Mouse (Mus musculus) forebrain, embryonic 13.5 days (tissue): ENCODE results near the gene Ccnq. TPM values are rescaled to one million over a fixed set of nuclear protein-coding genes. Genes with fewer than 3 reads are reported as not detected.
A peak's percentile ranks its signal among the peaks of the same experiment; 100 is the strongest.
"Not testable (repeated sequence)": the region's sequence is repeated elsewhere in the genome, so short reads cannot be mapped to it uniquely, and the experiment has no call there.

ENCODE experiments used
- ATAC-seq: fragments of 200-750 bp; cut with Nextera tagmentation; 2 replicates; pipeline ENCODE4 v1.8.0; 2017
- H3K27ac ChIP-seq: fragments of 300-500 bp; sonication (generic); 2 replicates; pipeline ENCODE4 v1.5.1; 2015; ENCODE audit warnings: inconsistent platforms, mild to moderate bottlenecking, moderate library complexity
- H3K27me3 ChIP-seq: fragments of 300-500 bp; sonication (generic); 2 replicates; pipeline ENCODE4 v1.6.1; 2015; ENCODE audit warnings: mild to moderate bottlenecking, inconsistent platforms
- H3K36me3 ChIP-seq: fragments of 300-500 bp; sonication (generic); 2 replicates; pipeline ENCODE4 v1.6.1; 2015; ENCODE audit warnings: mild to moderate bottlenecking, inconsistent platforms; ENCODE audit not compliant: poor library complexity, severe bottlenecking
- H3K4me1 ChIP-seq: fragments of 300-500 bp; sonication (generic); 2 replicates; pipeline ENCODE4 v1.6.1; 2015; ENCODE audit warnings: inconsistent platforms
- H3K4me2 ChIP-seq: fragments of 300-500 bp; sonication (generic); 2 replicates; pipeline ENCODE4 v1.6.1; 2015; ENCODE audit warnings: inconsistent platforms, mild to moderate bottlenecking, moderate library complexity
- H3K4me3 ChIP-seq: fragments of 300-500 bp; sonication (generic); 2 replicates; pipeline ENCODE4 v1.5.1; 2015; ENCODE audit warnings: mild to moderate bottlenecking, inconsistent platforms
- H3K9ac ChIP-seq: fragments of 300-500 bp; sonication (generic); 2 replicates; pipeline ENCODE4 v1.6.1; 2015; ENCODE audit warnings: mild to moderate bottlenecking, inconsistent platforms
- H3K9me3 ChIP-seq: fragments of 300-500 bp; sonication (generic); replicated peaks from 2 replicates; pipeline ENCODE4 v1.6.1; 2016; ENCODE audit warnings: inconsistent platforms
- WGBS: fragments of 180-500 bp; shearing (Covaris S2); methylation state at CpG from one replicate; pipeline ENCODE4 v1.1.7; 2015; 5-methylcytosine and 5-hydroxymethylcytosine counted together
- polyA plus RNA-seq: library from polyadenylated mRNA; unstranded; fragments of >200 nt; fragmentation: Nextera tagmentation; extraction: Ambion mirVana; gene quantifications from 2 replicates; pipeline ENCODE4 v1.2.1, GENCODE M21; 2015

Ccnq gene
- polyA plus RNA-seq, 1 experiment from 2014 or later = 39.8 TPM

DNA sequence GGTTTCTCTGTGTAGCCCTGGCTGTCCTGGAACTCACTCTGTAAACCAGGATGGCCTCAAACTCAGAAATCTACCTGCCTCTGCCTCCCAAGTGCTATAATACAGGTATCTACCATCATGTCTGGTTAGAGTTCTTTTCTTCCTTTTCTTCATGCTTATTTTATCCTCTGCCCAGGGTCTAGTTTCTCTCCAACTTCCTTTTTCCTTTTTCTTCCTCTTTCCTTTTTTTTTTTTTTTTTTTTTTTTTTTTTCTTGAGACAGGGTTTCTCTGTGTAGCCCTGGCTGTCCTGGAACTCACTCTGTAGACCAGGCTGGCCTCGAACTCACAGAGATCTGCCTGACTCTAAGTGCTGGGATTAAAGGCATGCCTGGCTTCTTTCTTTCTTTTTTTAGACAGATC is 2.6 kb upstream of the Ccnq start:
- H3K36me3 ChIP-seq, ATAC-seq, H3K27me3 ChIP-seq, H3K4me2 ChIP-seq, H3K9me3 ChIP-seq, H3K4me3 ChIP-seq, H3K9ac ChIP-seq, H3K27ac ChIP-seq: not testable (repeated sequence)
- WGBS = 79% methylated on average over 1 of the region's 1 CpGs
- H3K4me1 ChIP-seq = peaks cover 29% of the 10 kb centered on the region

DNA sequence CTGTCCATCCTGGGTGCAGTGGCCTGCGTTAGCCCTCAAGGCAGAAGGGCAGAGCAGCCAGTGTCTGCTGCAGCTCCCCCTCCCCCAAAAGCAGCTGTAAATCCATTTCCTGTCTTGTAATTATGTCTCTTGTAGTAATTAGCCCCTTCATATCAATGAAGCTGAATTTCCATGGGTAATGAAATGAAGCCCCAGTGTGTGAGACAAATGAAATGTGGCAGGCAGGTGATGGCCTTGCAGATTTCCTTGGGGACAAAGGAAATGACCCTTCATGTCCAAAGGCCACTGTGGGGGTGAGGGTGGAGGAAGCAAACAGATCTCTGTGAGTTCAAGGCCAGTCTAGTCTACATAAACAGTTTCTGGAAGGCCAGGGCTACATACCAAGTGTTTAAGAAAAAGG is 1.7 kb upstream of the Ccnq start:
- H3K9me3 ChIP-seq = no peaks in the 10 kb centered on the region
- no peak for ATAC-seq
- peaks cover 24% of the 10 kb centered on the region for H3K4me1 ChIP-seq
- peak overlapping the region; percentile 60; the same call in 1 of the 2 replicates for H3K27ac ChIP-seq
- H3K27me3 ChIP-seq = no peaks in the 10 kb centered on the region
- H3K4me2 ChIP-seq = no peak overlapping the region
- 68% methylated on average over 1 of the region's 1 CpGs for WGBS
- H3K36me3 ChIP-seq = peaks cover 14% of the 10 kb centered on the region
- H3K4me3 ChIP-seq = no peak overlapping the region
- no peak overlapping the region for H3K9ac ChIP-seq

GRCm38 (mm10) chr11:78751843-78752203 is 294 bp upstream of the Ccnq start:
- Histone ChIP-seq H3K4me1 (peaks cover 24% of the 10 kb centered on the region), H3K9me3 (no peaks in the 10 kb centered on the region), H3K9ac (peak overlapping the region; percentile 77), H3K36me3 (peaks cover 14% of the 10 kb centered on the region), H3K4me3 (peak overlapping the region; percentile 55), H3K27me3 (no peaks in the 10 kb centered on the region), H3K27ac (peak overlapping the region; percentile 55; the same call in 1 of the 2 replicates), H3K4me2 (peak overlapping the region; percentile 67)
- WGBS = 14% methylated on average over 2 of the region's 2 CpGs
- ATAC-seq = 0 out of 2 replicates have a peak, but pooled peaks have one; percentile 25

- H3K4me2 ChIP-seq = no peak overlapping the region
- 88% methylated on average over 7 of the region's 7 CpGs for WGBS
- H3K4me3 ChIP-seq = no peak overlapping the region
- peaks cover 14% of the 10 kb centered on the region for H3K36me3 ChIP-seq
- no peaks in the 10 kb centered on the region for H3K9me3 ChIP-seq
- H3K27ac ChIP-seq = no peak overlapping the region
- H3K9ac ChIP-seq = no peak overlapping the region
- no peak for ATAC-seq
- H3K27me3 ChIP-seq = no peaks in the 10 kb centered on the region
- H3K4me1 ChIP-seq = peaks cover 44% of the 10 kb centered on the region
Measured at GRCm38 (mm10) chr11:78746264-78746663, 5.3 kb downstream of the Ccnq start.

DNA sequence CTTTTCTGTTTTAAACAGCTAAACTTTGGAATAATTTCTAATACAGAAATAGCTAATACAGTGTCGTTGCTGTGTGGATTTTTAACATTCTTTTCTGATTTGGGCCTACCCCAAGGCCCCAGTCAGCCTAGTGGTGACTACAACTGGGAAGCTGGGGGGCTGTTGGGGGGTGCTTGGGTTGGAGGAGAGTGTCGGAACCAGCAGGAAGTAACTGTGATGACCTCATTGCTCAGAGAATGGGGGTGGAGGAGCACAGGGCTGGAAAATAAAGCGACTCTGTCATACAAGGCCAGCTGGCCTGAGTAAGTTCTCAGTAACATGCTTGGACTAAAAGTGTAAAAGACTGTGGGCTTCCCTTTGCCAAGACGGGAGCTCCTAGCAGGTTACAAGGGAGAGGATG is 6.1 kb downstream of the Ccnq start:
- Histone ChIP-seq H3K27ac (no peak overlapping the region), H3K36me3 (peaks cover 14% of the 10 kb centered on the region), H3K9me3 (no peaks in the 10 kb centered on the region), H3K4me3 (no peak overlapping the region), H3K9ac (no peak overlapping the region; the same call in 1 of the 2 replicates), H3K27me3 (no peaks in the 10 kb centered on the region), H3K4me2 (no peak overlapping the region), H3K4me1 (peaks cover 37% of the 10 kb centered on the region)
- ATAC-seq = no peak
- 73% methylated on average over 4 of the region's 4 CpGs for WGBS

GRCm38 (mm10) chr11:78742461-78742860 is 9.1 kb downstream of the Ccnq start:
- Histone ChIP-seq H3K9me3 (no peaks in the 10 kb centered on the region), H3K36me3 (no peaks in the 10 kb centered on the region), H3K27ac (peak overlapping the region; percentile 20), H3K4me3 (no peak overlapping the region), H3K9ac (no peak overlapping the region), H3K4me1 (peaks cover 29% of the 10 kb centered on the region), H3K4me2 (no peak overlapping the region), H3K27me3 (no peaks in the 10 kb centered on the region)
- no peak for ATAC-seq
- WGBS = 76% methylated on average over 3 of the region's 3 CpGs

DNA sequence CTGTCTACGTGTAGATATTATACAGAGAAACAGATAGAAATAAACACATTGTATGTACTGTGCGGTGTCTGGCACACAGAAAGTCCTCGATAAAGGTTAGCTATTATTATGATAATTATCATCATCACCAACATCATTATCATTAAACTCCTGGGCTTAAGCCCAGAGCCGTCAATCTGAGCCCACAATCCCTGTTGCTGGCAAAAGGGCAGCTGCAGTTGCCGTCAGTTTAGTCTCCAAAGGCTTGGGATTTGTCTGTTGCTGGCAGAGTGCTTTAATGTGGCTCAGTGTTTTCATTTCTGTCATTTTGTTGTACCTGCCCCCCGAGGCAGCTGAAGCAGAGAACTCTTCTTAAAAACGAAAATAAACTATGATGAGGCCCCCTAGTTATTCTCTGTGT is 9.6 kb downstream of the Ccnq start:
- WGBS = 24% methylated on average over 7 of the region's 7 CpGs

DNA sequence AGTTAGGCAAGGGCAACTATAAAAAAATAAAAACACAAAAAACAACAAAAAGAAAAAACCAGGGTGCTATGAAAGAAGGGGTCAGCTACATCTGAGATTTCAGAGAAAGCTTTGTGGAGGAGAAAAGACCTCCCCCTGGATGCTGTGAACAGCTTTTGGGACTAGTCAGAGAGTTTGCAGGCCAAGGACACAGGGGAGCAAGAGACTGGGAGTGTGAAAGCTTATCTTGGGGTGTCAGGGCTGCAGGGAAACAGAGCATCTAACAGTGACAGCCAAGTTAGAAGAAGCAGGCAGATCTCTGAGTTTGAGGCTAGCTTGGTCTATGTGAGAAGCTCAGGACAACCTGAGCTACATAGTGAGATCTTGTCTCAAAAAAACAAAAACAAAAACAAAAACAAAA is 12.2 kb downstream of the Ccnq start:
- no peak overlapping the region for H3K27ac ChIP-seq
- H3K9ac ChIP-seq = no peak overlapping the region
- peaks cover 36% of the 10 kb centered on the region for H3K4me1 ChIP-seq
- no peaks in the 10 kb centered on the region for H3K27me3 ChIP-seq
- no peaks in the 10 kb centered on the region for H3K36me3 ChIP-seq
- H3K4me3 ChIP-seq = no peak overlapping the region
- H3K9me3 ChIP-seq = no peaks in the 10 kb centered on the region
- no peak for ATAC-seq
- no peak overlapping the region for H3K4me2 ChIP-seq

More for the DNA sequence above, 9.6 kb downstream of the Ccnq start:
- H3K9ac ChIP-seq = no peak overlapping the region
- peaks cover 34% of the 10 kb centered on the region for H3K4me1 ChIP-seq
- peak overlapping the region; percentile 20 for H3K27ac ChIP-seq
- no peak overlapping the region; the same call in 1 of the 2 replicates for H3K4me2 ChIP-seq
- no peaks in the 10 kb centered on the region for H3K36me3 ChIP-seq
- H3K27me3 ChIP-seq = no peaks in the 10 kb centered on the region
- no peaks in the 10 kb centered on the region for H3K9me3 ChIP-seq
- peak; percentile 58; the same call in 1 of the 2 replicates for ATAC-seq
- no peak overlapping the region for H3K4me3 ChIP-seq

- Histone ChIP-seq H3K27me3 (no peaks in the 10 kb centered on the region), H3K4me1 (peaks cover 22% of the 10 kb centered on the region), H3K4me3 (no peak overlapping the region), H3K9me3 (no peaks in the 10 kb centered on the region), H3K27ac (peak overlapping the region; percentile 14; the same call in 1 of the 2 replicates), H3K4me2 (no peak overlapping the region), H3K9ac (no peak overlapping the region), H3K36me3 (no peaks in the 10 kb centered on the region)
- ATAC-seq = peak; percentile 74
- 27% methylated on average over 3 of the region's 3 CpGs for WGBS
Measured at GRCm38 (mm10) chr11:78736877-78737408, 14.6 kb downstream of the Ccnq start.

GRCm38 (mm10) chr11:78735168-78735567 is 16.4 kb downstream of the Ccnq start:
- Histone ChIP-seq H3K9ac (no peak overlapping the region), H3K4me1 (peaks cover 17% of the 10 kb centered on the region), H3K4me3 (no peak overlapping the region), H3K9me3 (no peaks in the 10 kb centered on the region), H3K4me2 (no peak overlapping the region), H3K27ac (no peak overlapping the region), H3K27me3 (no peaks in the 10 kb centered on the region), H3K36me3 (no peaks in the 10 kb centered on the region)
- ATAC-seq = no peak
- 94% methylated on average over 1 of the region's 1 CpGs for WGBS

GRCm38 (mm10) chr11:78732619-78733018 is 18.9 kb downstream of the Ccnq start:
- H3K9me3 ChIP-seq = no peaks in the 10 kb centered on the region
- H3K4me3 ChIP-seq = no peak overlapping the region
- H3K27ac ChIP-seq = no peak overlapping the region
- H3K36me3 ChIP-seq = no peaks in the 10 kb centered on the region
- H3K9ac ChIP-seq = no peak overlapping the region
- H3K4me2 ChIP-seq = no peak overlapping the region
- H3K27me3 ChIP-seq = no peaks in the 10 kb centered on the region
- H3K4me1 ChIP-seq = peaks cover 14% of the 10 kb centered on the region
- 88% methylated on average over 6 of the region's 6 CpGs for WGBS
- ATAC-seq = no peak

DNA sequence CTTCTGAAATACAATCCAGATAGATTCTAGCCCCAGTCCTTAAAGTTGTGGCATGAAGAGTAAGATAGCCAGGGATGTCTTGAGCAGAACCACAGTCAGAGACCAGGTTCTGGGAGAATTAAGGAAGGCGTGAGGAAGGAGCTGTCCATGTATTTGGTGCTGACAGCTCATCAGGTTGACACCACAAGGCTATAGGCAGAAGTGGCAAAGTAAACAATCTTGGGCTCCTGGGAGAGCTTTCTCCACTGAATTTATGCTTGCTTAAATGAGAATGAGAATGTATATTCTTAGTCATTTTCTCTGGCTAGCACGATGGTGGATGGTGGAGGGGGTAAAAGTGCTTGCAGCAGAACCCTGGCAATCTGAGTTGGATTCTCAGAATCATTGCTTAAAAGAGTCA is 20.6 kb downstream of the Ccnq start:
- ATAC-seq = no peak
- no peak overlapping the region for H3K4me2 ChIP-seq
- H3K36me3 ChIP-seq = no peaks in the 10 kb centered on the region
- WGBS = 29% methylated on average over 2 of the region's 2 CpGs
- H3K9ac ChIP-seq = no peak overlapping the region
- H3K27me3 ChIP-seq = no peaks in the 10 kb centered on the region
- no peak overlapping the region for H3K27ac ChIP-seq
- H3K9me3 ChIP-seq = no peaks in the 10 kb centered on the region
- no peaks in the 10 kb centered on the region for H3K4me1 ChIP-seq
- H3K4me3 ChIP-seq = no peak overlapping the region

DNA sequence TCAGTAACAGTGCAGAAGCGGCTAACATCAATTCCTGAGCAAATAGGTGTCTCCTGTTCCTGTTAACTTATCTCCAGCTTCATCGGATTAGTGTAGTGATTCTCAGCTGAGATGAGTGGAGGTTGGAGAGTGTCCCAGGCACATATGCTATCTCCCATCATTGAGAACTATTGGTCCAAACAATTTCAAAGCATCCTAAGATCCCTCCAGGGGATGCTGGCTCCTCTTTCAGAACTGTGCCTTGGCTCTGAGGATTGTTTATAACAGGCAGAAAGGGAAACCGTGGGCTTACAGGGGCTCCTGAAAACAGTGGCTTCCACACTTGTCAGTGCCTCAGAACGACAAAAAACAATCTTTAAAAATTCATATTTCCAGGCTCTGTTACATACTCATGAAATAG is 23.5 kb downstream of the Ccnq start:
- no peak for ATAC-seq
- Histone ChIP-seq H3K4me2 (no peak overlapping the region), H3K9ac (no peak overlapping the region), H3K9me3 (no peaks in the 10 kb centered on the region), H3K36me3 (no peaks in the 10 kb centered on the region), H3K4me1 (no peaks in the 10 kb centered on the region), H3K4me3 (no peak overlapping the region), H3K27ac (no peak overlapping the region), H3K27me3 (no peaks in the 10 kb centered on the region)
- WGBS = 76% methylated on average over 4 of the region's 4 CpGs
